Comparison of ENCODE assay signal across 29 mouse cellular contexts in genomic region chr3:61716785-61717184, GRCm38 (mm10).
"Had no signal": no experiment of that assay in that cellular context is flagged by ENCODE, and none has a peak within 500 bp of the region (broad histone marks: within the 10 kb centered on the region; RNA-seq: fewer than 3 reads in every experiment).

No protein-coding gene starts in this region.

- H3K27ac ChIP-seq: left cerebral cortex, adult 2 months; limb, embryonic 10.5 days; limb, embryonic 12.5 days; limb, embryonic 13.5 days; limb, embryonic 15.5 days; liver, embryonic 12.5 days; liver, embryonic 13.5 days; liver, embryonic 14.5 days; liver, embryonic 15.5 days; lung, embryonic 15.5 days; macrophage; midbrain, embryonic 10.5 days; midbrain, embryonic 12.5 days; midbrain, embryonic 13.5 days; midbrain, embryonic 15.5 days had no signal

- ATAC-seq: liver, embryonic 12.5 days; liver, postnatal 0 days; lung, postnatal 0 days; midbrain, embryonic 13.5 days; midbrain, embryonic 15.5 days; midbrain, embryonic 16.5 days had no signal

- DNase-seq: left cerebral cortex, postnatal 4 days; liver; liver, embryonic 13.5 days; liver, postnatal 0 days; lung, adult 18-20 months; lung, adult 2 months; lung, embryonic 14.5 days; lung, postnatal 14 days; lung, postnatal 36 days; lung, postnatal 4 days; midbrain, embryonic 14.5 days had no signal

- H3K4me3 ChIP-seq: left cerebral cortex, adult 2 months; limb, embryonic 10.5 days; limb, embryonic 12.5 days; limb, embryonic 13.5 days; limb, embryonic 15.5 days; liver, embryonic 12.5 days; liver, embryonic 13.5 days; liver, embryonic 15.5 days; lung, embryonic 15.5 days; megakaryocyte, embryonic 14.5 days; midbrain, embryonic 10.5 days; midbrain, embryonic 12.5 days; midbrain, embryonic 13.5 days; midbrain, embryonic 15.5 days; myocyte had no signal
